Mouse (Mus musculus): Measurements from ENCODE around the gene Mettl24. TPM values are rescaled to one million over a fixed set of nuclear protein-coding genes. Genes with fewer than 3 reads are reported as not detected.

Gene Mettl24
- total and polyA plus RNA-seq, 2 experiments from 2014 or later = 2.9 to 4.7 TPM

GRCm38 (mm10) chr10:40718362-40718761, 35.3 kb downstream of the Mettl24 start:
- Histone ChIP-seq H3K9ac (replicated peaks; ENCODE audit: low read depth, low read length) (no peak overlapping the region), H3K4me2 (ENCODE audit: low read depth, low read length) (no peak overlapping the region), H3K4me1 (ENCODE audit: control insufficient read depth, insufficient read depth) (peaks cover 3% of the 10 kb centered on the region; the same call in 1 of the 2 replicates), H3K4me3 (ENCODE audit: low read depth, low read length) (no peak overlapping the region), H3K27me3 (ENCODE audit: control insufficient read depth, insufficient read depth, low read length) (no peaks in the 10 kb centered on the region), H3K27ac (ENCODE audit: low read depth) (no peak overlapping the region), H3K9me3 (replicated peaks; ENCODE audit: control insufficient read depth, low read length) (no peaks in the 10 kb centered on the region), H3K36me3 (replicated peaks; ENCODE audit: control insufficient read depth, insufficient read depth, low read length) (no peaks in the 10 kb centered on the region)
- TF ChIP-seq EP300 (IDR thresholded peaks at IDR 0.05; ENCODE audit: low read depth) (no peak), CTCF (IDR thresholded peaks at IDR 0.05; ENCODE audit: low read depth) (no peak)
- WGBS = 93% methylated on average over 13 of the region's 13 CpGs
- DNase-seq (ENCODE audit: low spot score) (no peak), ATAC-seq (ENCODE audit: insufficient read depth, low read depth) (no peak)

DNA sequence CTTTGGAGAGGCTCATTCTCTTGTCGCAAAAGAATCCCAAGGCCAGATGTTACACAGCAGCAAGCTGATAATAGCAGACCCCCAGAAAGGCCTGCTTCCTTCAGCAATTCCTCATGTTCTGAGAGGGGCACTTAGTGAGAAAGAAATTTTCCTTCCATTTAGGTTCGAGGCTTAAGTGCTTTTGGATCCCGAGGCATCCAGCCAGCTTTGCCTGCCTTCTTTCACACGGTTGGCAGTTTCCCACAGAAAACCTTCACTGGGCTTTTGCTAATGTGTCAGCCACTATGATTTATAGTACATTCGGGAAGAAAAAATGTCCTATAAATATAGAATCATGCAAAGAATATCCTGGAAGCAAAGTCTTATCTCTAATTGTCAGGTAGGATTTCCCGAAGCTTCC, 36.0 kb downstream of the Mettl24 start:
- H3K27me3 ChIP-seq (ENCODE audit: control insufficient read depth, insufficient read depth, low read length) = no peaks in the 10 kb centered on the region
- no peak overlapping the region for H3K4me3 ChIP-seq (ENCODE audit: low read depth, low read length)
- H3K4me1 ChIP-seq (ENCODE audit: control insufficient read depth, insufficient read depth) = peaks cover 3% of the 10 kb centered on the region; the same call in 1 of the 2 replicates
- no peak for ATAC-seq (ENCODE audit: insufficient read depth, low read depth)
- no peak for TF ChIP-seq CTCF (IDR thresholded peaks at IDR 0.05; ENCODE audit: low read depth)
- TF ChIP-seq EP300 (IDR thresholded peaks at IDR 0.05; ENCODE audit: low read depth) = no peak
- no peak overlapping the region for H3K9ac ChIP-seq (replicated peaks; ENCODE audit: low read depth, low read length)
- no peaks in the 10 kb centered on the region for H3K36me3 ChIP-seq (replicated peaks; ENCODE audit: control insufficient read depth, insufficient read depth, low read length)
- no peaks in the 10 kb centered on the region for H3K9me3 ChIP-seq (replicated peaks; ENCODE audit: control insufficient read depth, low read length)
- 40% methylated on average over 6 of the region's 6 CpGs for WGBS
- no peak overlapping the region for H3K27ac ChIP-seq (ENCODE audit: low read depth)
- no peak overlapping the region for H3K4me2 ChIP-seq (ENCODE audit: low read depth, low read length)
- DNase-seq (ENCODE audit: low spot score) = no peak

DNA sequence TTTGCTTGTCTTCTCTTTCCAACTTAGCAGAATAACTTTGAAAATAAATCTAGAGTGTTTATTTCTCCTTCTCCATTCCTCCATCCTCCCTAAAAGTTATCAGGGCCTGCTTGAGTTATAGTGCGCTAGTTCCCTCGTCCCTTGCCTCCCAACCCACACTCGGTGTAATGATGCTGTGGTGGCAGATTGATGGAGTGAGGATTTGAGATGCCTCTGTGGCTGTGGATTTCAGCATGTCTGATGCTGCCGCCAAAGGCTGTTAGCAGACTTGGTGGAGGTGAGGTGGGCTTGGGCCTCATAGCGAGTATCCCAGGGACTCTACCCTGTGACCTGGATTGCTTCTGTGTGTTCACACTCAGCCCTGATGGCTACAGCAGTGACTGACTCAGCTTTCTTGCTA, 37.8 kb downstream of the Mettl24 start:
- Histone ChIP-seq H3K36me3 (replicated peaks; ENCODE audit: control insufficient read depth, insufficient read depth, low read length) (no peaks in the 10 kb centered on the region), H3K9ac (replicated peaks; ENCODE audit: low read depth, low read length) (no peak overlapping the region), H3K27ac (ENCODE audit: low read depth) (no peak overlapping the region), H3K4me1 (ENCODE audit: control insufficient read depth, insufficient read depth) (peaks cover 3% of the 10 kb centered on the region; the same call in 1 of the 2 replicates), H3K9me3 (replicated peaks; ENCODE audit: control insufficient read depth, low read length) (no peaks in the 10 kb centered on the region), H3K4me2 (ENCODE audit: low read depth, low read length) (no peak overlapping the region), H3K27me3 (ENCODE audit: control insufficient read depth, insufficient read depth, low read length) (no peaks in the 10 kb centered on the region), H3K4me3 (ENCODE audit: low read depth, low read length) (no peak overlapping the region)
- WGBS = 74% methylated on average over 5 of the region's 5 CpGs
- no peak for ATAC-seq (ENCODE audit: insufficient read depth, low read depth)
- no peak for DNase-seq (ENCODE audit: low spot score)
- TF ChIP-seq EP300 (IDR thresholded peaks at IDR 0.05; ENCODE audit: low read depth) = no peak
- TF ChIP-seq CTCF (IDR thresholded peaks at IDR 0.05; ENCODE audit: low read depth) = no peak

- Histone ChIP-seq H3K9me3 (replicated peaks; ENCODE audit: control insufficient read depth, low read length) (no peaks in the 10 kb centered on the region), H3K4me3 (ENCODE audit: low read depth, low read length) (no peak overlapping the region), H3K4me2 (ENCODE audit: low read depth, low read length) (no peak overlapping the region), H3K36me3 (replicated peaks; ENCODE audit: control insufficient read depth, insufficient read depth, low read length) (no peaks in the 10 kb centered on the region), H3K4me1 (ENCODE audit: control insufficient read depth, insufficient read depth) (no peaks in the 10 kb centered on the region), H3K27me3 (ENCODE audit: control insufficient read depth, insufficient read depth, low read length) (no peaks in the 10 kb centered on the region), H3K9ac (replicated peaks; ENCODE audit: low read depth, low read length) (no peak overlapping the region), H3K27ac (ENCODE audit: low read depth) (no peak overlapping the region)
- ATAC-seq (ENCODE audit: insufficient read depth, low read depth) (no peak), DNase-seq (ENCODE audit: low spot score) (no peak)
- WGBS = 61% methylated on average over 6 of the region's 6 CpGs
- TF ChIP-seq EP300 (IDR thresholded peaks at IDR 0.05; ENCODE audit: low read depth) (no peak), CTCF (IDR thresholded peaks at IDR 0.05; ENCODE audit: low read depth) (no peak)
These were observed 41.3 kb downstream of the Mettl24 start for GRCm38 (mm10) chr10:40724342-40724741.

- Histone ChIP-seq H3K4me1 (ENCODE audit: control insufficient read depth, insufficient read depth) (no peaks in the 10 kb centered on the region), H3K4me3 (ENCODE audit: low read depth, low read length) (no peak overlapping the region), H3K9me3 (replicated peaks; ENCODE audit: control insufficient read depth, low read length) (no peaks in the 10 kb centered on the region), H3K27ac (ENCODE audit: low read depth) (no peak overlapping the region), H3K9ac (replicated peaks; ENCODE audit: low read depth, low read length) (no peak overlapping the region), H3K27me3 (ENCODE audit: control insufficient read depth, insufficient read depth, low read length) (no peaks in the 10 kb centered on the region), H3K36me3 (replicated peaks; ENCODE audit: control insufficient read depth, insufficient read depth, low read length) (no peaks in the 10 kb centered on the region), H3K4me2 (ENCODE audit: low read depth, low read length) (no peak overlapping the region)
- DNase-seq (ENCODE audit: low spot score) (no peak), ATAC-seq (ENCODE audit: insufficient read depth, low read depth) (no peak)
- WGBS = 55% methylated on average over 4 of the region's 4 CpGs
- TF ChIP-seq CTCF (IDR thresholded peaks at IDR 0.05; ENCODE audit: low read depth) = peak; percentile 11; the same call in 1 of the 2 replicates
- no peak for TF ChIP-seq EP300 (IDR thresholded peaks at IDR 0.05; ENCODE audit: low read depth)
These were observed 42.0 kb downstream of the Mettl24 start for GRCm38 (mm10) chr10:40725066-40725465.

DNA sequence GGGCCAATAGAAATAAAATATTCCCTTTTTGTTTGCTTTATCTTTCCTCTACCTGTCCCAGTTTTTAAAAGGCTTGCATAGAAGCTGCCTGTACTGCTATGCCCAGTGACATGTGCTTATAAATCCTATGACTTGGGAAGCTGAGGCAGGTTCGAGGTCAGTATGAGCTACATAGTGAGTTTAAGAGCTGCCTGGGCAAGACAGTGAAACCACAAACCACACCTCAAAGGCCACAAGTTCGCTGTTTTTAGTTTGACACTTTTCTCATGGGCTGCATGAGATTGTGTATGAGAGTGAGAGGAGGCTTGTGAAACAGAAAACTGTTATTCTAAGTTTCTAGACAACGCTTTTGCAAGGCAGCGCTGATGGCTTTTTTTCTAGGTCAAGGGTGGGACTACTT, 42.4 kb downstream of the Mettl24 start:
- DNase-seq (ENCODE audit: low spot score) = no peak
- WGBS = 81% methylated on average over 4 of the region's 4 CpGs
- Histone ChIP-seq H3K27me3 (ENCODE audit: control insufficient read depth, insufficient read depth, low read length) (no peaks in the 10 kb centered on the region), H3K4me2 (ENCODE audit: low read depth, low read length) (no peak overlapping the region), H3K9me3 (replicated peaks; ENCODE audit: control insufficient read depth, low read length) (no peaks in the 10 kb centered on the region), H3K4me3 (ENCODE audit: low read depth, low read length) (no peak overlapping the region), H3K36me3 (replicated peaks; ENCODE audit: control insufficient read depth, insufficient read depth, low read length) (no peaks in the 10 kb centered on the region), H3K27ac (ENCODE audit: low read depth) (no peak overlapping the region), H3K4me1 (ENCODE audit: control insufficient read depth, insufficient read depth) (no peaks in the 10 kb centered on the region), H3K9ac (replicated peaks; ENCODE audit: low read depth, low read length) (no peak overlapping the region)
- ATAC-seq (ENCODE audit: insufficient read depth, low read depth) = no peak
- no peak for TF ChIP-seq CTCF (IDR thresholded peaks at IDR 0.05; ENCODE audit: low read depth)
- TF ChIP-seq EP300 (IDR thresholded peaks at IDR 0.05; ENCODE audit: low read depth) = no peak

All from heart, postnatal 0 days (tissue).